Mouse (Mus musculus) mouse embryonic stem cell (cell line): ENCODE data around the gene Zfp385c.

Experiments used
- in situ Hi-C, 2 experiments: fragments of 300-500 bp; cut with MboI; formaldehyde crosslinking; loops; 1 replicate in 1 of 2; 3 replicates in 1 of 2; pipeline ENCODE4 v1.14.3; 2019 to 2020; ENCODE audit warnings: low sequenced_read_pairs in 2 of 2, low pct_unique_long_range_greater_than_20kb in 1 of 2, mixed read lengths in 1 of 2; ENCODE audit not compliant: unreplicated experiment in 1 of 2

Gene Zfp385c

DNA sequence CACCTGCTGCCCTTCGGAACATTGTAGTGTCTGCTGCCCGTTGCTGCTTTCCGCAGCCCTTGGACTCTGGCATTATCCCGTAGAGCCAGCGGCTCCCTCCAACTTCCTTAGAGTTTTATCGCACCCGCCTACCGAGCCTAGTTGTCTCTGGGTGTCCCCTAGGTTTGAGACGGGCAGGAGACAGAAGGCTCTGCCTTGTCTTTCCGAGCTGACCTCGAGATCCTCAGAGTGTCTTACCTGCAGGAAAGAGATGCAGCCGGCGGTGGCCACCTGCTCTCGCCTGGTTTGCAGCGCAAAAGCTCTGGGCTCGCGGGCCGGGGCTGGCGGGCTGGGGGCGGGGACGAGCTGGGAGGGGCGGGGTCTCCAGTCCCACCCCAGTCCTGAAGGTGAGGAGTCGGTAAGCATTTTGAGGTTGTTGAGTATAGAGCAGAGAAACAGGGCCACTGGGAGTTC lies at the start of gene Zfp385c:
TSS of gene Zfp385c (minus strand) at position 292 of the 453 bp plus-strand sequence.
- in situ Hi-C loops: loop anchor here in 1 of 2 experiments (10.0 kb wide), 1 partner anchor 267 kb away; no protein-coding TSS in a partner anchor

DNA sequence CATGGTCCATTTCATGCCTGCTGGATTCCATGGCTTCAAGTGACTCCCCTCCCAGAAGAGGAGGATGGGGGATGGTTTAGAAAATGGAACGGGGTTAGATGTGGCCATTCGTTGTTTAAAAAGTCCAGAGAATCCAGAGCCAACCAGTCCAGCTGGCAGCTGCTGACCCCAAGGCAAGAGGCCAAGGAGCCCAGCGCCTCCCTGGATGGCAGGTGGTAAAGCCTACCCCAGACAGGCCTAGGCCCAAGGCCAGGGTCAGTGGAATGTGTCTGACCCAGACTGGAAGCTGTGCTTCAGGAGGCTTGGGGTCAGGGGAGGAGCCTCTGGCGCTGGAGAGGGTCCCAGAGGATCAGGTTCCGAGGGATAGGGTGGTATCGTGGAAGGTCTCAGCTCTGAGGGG lies 49.1 kb upstream of the Zfp385c start:
- in situ Hi-C loops: no loop called here

DNA sequence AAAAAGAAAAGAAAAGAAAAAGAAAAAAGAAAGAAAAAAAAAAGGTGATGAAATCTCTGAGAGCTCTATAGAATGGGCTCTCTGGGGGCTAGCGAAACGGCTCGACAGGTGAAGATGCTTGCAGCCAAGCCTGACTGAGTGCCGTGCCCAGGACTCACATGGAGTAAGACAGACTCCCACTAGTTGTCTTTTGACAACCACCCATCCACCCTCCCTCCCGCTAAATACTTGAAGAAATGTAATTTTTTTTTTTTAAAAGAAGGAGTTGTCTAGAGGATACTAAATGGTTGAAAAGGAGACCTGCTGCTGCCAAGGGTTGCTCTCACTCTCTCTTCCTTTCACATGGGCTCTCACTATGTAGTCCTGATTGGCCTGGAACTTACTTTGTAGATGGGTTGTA lies 46.5 kb upstream of the Zfp385c start:
- in situ Hi-C loops: no loop called here

GRCm38 (mm10) chr11:100738066-100738604 lies 45.9 kb upstream of the Zfp385c start, which contains the start of gene Rab5c:
Gene Rab5c (minus strand): TSS chr11:100738215.
- in situ Hi-C loops: no loop called here

- in situ Hi-C loops: no loop called here
Observed at GRCm38 (mm10) chr11:100737105-100737733, 45.0 kb upstream of the Zfp385c start.

DNA sequence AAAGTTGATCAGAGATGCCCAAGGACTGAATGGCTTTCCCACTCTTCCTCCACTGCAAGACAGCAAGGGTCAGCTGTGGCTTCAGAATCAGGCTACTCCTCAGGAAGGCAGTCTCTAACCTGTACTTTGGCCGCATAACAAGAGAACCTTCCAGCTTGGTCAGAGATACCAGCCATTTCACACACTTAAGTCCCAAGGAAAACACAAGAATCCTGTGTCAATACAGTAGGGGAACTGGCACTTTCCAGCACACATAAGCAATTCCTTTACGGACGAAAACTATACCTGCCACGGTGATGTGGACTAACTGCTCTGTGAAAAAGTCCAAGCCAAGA lies 44.5 kb upstream of the Zfp385c start:
- in situ Hi-C loops: no loop called here

- in situ Hi-C loops: no loop called here
Observed at GRCm38 (mm10) chr11:100735954-100736745, 43.9 kb upstream of the Zfp385c start.

GRCm38 (mm10) chr11:100735134-100735865 lies 43.0 kb upstream of the Zfp385c start:
- in situ Hi-C loops: no loop called here

- in situ Hi-C loops: no loop called here
Observed at GRCm38 (mm10) chr11:100730477-100731205, 38.4 kb upstream of the Zfp385c start.

GRCm38 (mm10) chr11:100729976-100730375 lies 37.7 kb upstream of the Zfp385c start:
- in situ Hi-C loops: no loop called here

DNA sequence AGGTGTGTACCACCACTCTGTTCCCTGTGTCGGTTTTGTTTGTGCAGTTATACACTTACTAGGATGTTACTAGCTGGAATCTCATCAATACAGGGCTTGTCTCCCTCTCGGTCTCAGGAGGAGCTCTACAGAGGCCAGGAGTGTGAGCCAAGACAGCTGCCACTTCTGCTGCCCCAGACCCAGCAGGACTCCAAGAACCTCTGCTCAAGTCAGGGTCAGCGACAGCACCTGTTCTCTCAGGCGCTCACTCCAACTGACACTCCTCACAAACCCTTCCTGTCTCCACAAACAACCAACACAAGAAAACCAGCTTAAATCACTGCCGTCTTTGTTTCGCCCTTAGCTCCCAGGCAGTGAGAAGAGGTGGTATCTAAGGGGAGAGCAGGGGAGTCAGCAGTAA lies 36.3 kb upstream of the Zfp385c start:
- in situ Hi-C loops: no loop called here

- in situ Hi-C loops: no loop called here
Observed at GRCm38 (mm10) chr11:100727201-100727600, 34.9 kb upstream of the Zfp385c start.

- in situ Hi-C loops: no loop called here
Observed at GRCm38 (mm10) chr11:100724919-100725512, 32.8 kb upstream of the Zfp385c start.

- in situ Hi-C loops: no loop called here
Observed at GRCm38 (mm10) chr11:100722493-100723028, 30.3 kb upstream of the Zfp385c start.

- in situ Hi-C loops: no loop called here
Observed at GRCm38 (mm10) chr11:100721776-100722492, 29.7 kb upstream of the Zfp385c start.

DNA sequence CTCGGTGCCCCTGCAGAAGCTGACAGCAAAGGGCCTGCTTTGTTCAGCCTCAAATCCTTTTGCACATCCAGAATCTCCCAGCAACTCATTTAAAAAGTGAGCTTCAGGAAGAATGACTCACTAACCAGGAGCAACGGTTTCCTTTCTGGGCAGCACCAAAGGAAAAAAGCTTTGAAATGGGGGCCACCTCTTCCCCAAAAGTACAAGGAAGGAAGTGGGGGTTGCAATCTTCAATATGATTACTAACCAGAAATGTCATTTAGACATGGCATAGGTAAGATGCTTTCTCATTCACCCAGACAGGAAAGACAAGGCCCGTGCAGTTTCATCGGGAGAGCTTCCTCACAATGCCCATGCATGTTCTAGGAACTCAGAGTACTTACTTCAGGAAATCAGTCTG lies 29.0 kb upstream of the Zfp385c start:
- in situ Hi-C loops: no loop called here

GRCm38 (mm10) chr11:100720345-100720744 lies 28.1 kb upstream of the Zfp385c start:
- in situ Hi-C loops: no loop called here
